Mouse (Mus musculus): Measurements from ENCODE around the gene Rab5if. TPM values are rescaled to one million over a fixed set of nuclear protein-coding genes. Genes with fewer than 3 reads are reported as not detected.

Gene Rab5if
- polyA plus RNA-seq (2015; fragmentation: Illumina TruSeq; extraction: RNeasy Lipid Tissue Mini Kit (QIAGEN cat#74804); ENCODE audit: insufficient read depth, low replicate concordance), result 115 TPM

DNA sequence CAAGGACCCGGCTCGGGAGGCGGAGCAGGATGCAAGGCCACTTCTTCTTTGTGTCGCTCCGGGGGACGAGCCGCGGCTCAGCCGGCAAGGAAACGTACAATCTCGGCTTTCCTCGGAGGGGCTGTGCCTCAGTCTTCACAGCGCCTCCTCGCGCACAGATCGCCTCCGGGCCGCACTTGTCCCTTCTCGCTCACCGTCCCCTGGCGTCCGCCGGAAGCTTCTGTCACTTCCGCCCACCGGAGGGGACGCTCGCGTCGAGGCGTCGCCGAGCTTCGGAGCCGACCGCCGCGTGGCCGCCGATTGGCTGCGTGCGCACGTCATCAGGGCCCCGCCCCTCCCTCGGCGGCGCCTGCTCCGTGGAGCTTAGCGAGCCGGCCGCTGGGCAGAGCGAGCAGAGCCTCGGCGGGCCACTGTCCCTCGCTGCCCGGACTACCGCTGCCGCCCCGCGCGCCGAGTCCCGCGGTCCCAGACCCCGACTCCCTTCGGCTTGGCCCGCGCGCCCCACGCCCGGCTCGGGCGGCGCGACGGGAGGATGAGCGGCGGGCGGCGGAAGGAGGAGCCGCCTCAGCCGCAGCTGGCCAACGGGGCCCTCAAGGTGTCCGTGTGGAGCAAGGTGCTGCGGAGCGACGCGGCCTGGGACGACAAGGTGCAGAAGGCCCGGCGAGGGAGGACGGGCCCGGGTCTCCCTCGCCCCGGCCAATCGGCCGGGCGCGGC lies at the start of gene Rab5if:
Gene Rab5if, plus strand, starts transcription at position 357 of the 715 bp plus-strand sequence.

DNA sequence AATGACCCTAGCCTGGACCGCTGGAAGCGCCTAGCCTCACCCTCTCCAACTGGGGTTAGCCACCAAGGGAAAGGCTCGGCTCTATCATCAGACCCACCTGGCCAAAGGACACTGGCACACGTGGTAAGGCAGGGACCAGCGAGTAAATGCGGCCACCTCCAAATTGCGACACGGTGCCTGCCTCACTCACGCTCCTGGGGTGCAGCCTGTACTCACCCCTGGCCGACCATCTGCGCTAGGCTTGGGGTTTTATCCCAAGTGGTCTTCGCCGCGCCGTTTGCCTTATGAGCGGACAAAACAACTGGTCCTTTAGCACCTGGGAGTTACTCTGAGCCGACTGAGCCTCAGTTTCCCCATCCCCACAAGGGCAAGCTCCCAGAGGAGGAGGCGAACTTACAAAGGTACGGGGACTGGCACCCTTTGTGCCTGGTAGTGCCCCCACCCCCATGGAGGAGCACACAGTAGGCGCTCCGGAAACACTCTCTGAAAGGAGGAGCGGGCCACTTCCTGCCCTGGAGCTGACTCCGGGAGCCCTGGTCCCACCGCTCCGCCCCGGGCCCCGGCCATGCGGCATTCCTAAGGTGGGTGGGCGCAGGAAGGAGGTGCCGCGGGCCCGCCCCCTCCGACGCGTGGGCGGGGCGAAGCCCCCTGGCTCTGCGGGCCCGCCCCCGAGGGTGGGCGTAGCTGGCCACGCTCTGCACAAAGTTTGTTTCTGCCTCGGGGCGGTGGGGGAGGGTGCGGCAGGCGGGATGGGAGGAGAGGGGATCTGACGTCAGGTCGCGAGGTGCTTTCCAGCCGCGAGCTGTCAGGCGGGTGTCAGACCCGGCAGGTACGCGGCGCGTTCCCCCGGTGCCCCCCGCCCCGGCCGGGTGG lies 23.4 kb upstream of the Rab5if start, which contains the start of gene Tgif2:
Gene Tgif2, plus strand, starts transcription at position 689 of the 873 bp plus-strand sequence.

GRCm38 (mm10) chr2:156857835-156858234 lies 5.1 kb upstream of the Rab5if start, which contains the start of gene 4930518I15Rik:
Gene 4930518I15Rik (minus strand): TSS chr2:156857946.

DNA sequence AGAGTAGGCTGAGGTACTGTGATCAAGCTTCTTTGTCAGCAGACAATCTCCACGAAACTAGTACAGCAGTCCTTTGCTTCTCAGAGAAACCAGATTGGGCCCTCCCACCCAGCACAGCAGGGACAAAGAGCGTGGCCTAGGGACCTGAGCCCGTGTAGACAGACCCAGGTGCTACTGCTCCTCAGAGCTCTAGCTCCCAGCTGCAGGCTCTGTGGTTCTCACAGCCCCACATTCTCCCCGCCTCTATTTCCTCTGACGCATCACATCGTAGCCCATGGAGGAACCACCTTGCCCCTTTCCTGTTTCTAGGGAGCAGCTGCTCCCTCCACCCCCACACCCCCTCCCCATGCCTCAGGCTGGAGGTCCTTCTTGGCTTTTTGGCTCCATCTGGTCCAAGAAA lies 24.1 kb downstream of the Rab5if start, which contains the start of gene Sla2:
Gene Sla2, minus strand, starts transcription at position 176 of the 400 bp plus-strand sequence.

Other genes with a start within 250 kb of the Rab5if start
- gene Dlgap4, start 249.4 kb upstream of the Rab5if start, polyA plus RNA-seq (2015; fragmentation: Illumina TruSeq; extraction: RNeasy Lipid Tissue Mini Kit (QIAGEN cat#74804); ENCODE audit: insufficient read depth, low replicate concordance), result 27.8 TPM
- 69.0 TPM for gene Myl9, start 87.7 kb upstream of the Rab5if start, polyA plus RNA-seq (2015; fragmentation: Illumina TruSeq; extraction: RNeasy Lipid Tissue Mini Kit (QIAGEN cat#74804); ENCODE audit: insufficient read depth, low replicate concordance)
- gene Tgif2, start 23.1 kb upstream of the Rab5if start, polyA plus RNA-seq (2015; fragmentation: Illumina TruSeq; extraction: RNeasy Lipid Tissue Mini Kit (QIAGEN cat#74804); ENCODE audit: insufficient read depth, low replicate concordance), result 7.0 TPM
- 11.3 TPM for gene 4930518I15Rik, start 5.2 kb upstream of the Rab5if start, polyA plus RNA-seq (2015; fragmentation: Illumina TruSeq; extraction: RNeasy Lipid Tissue Mini Kit (QIAGEN cat#74804); ENCODE audit: insufficient read depth, low replicate concordance)
- 8.5 TPM for gene Sla2, start 24.1 kb downstream of the Rab5if start, polyA plus RNA-seq (2015; fragmentation: Illumina TruSeq; extraction: RNeasy Lipid Tissue Mini Kit (QIAGEN cat#74804); ENCODE audit: insufficient read depth, low replicate concordance)
- 71.8 TPM for gene Ndrg3, start 128.9 kb downstream of the Rab5if start, polyA plus RNA-seq (2015; fragmentation: Illumina TruSeq; extraction: RNeasy Lipid Tissue Mini Kit (QIAGEN cat#74804); ENCODE audit: insufficient read depth, low replicate concordance)
- 21.5 TPM for gene Dsn1, start 144.0 kb downstream of the Rab5if start, polyA plus RNA-seq (2015; fragmentation: Illumina TruSeq; extraction: RNeasy Lipid Tissue Mini Kit (QIAGEN cat#74804); ENCODE audit: insufficient read depth, low replicate concordance)
- 2.1 TPM for gene Soga1, start 216.1 kb downstream of the Rab5if start, polyA plus RNA-seq (2015; fragmentation: Illumina TruSeq; extraction: RNeasy Lipid Tissue Mini Kit (QIAGEN cat#74804); ENCODE audit: insufficient read depth, low replicate concordance)
- not detected for gene Tldc2, start 223.9 kb downstream of the Rab5if start, polyA plus RNA-seq (2015; fragmentation: Illumina TruSeq; extraction: RNeasy Lipid Tissue Mini Kit (QIAGEN cat#74804); ENCODE audit: insufficient read depth, low replicate concordance)